10 mouse cellular contexts compared by ENCODE assay signal in genomic region chr10:39462711-39463110, GRCm38 (mm10).
DNase-seq lines count a peak whose midpoint lies in the region; ATAC-seq and TF ChIP-seq lines count a peak whose summit lies in the region.
"Had no signal": no experiment of that assay in that cellular context is flagged by ENCODE, and none has a peak within 500 bp of the region (broad histone marks: within the 10 kb centered on the region; RNA-seq: fewer than 3 reads in every experiment).

No protein-coding gene starts in this region.

- H3K4me2 ChIP-seq in heart, embryonic 12.5 days = no peak overlapping the region
- no peak overlapping the region for H3K4me2 ChIP-seq in forebrain, postnatal 0 days (ENCODE audit: low read depth)
- H3K4me2 ChIP-seq in neural tube, embryonic 14.5 days (ENCODE audit: low read depth, low read length) = no peak overlapping the region

- H3K9ac ChIP-seq in heart, embryonic 12.5 days = no peak overlapping the region
- H3K9ac ChIP-seq in forebrain, postnatal 0 days = no peak overlapping the region
- no peak overlapping the region for H3K9ac ChIP-seq in neural tube, embryonic 14.5 days (replicated peaks; ENCODE audit: low read depth, low read length)

- DNase-seq in heart, adult 11 months = peak; percentile 92
- DNase-seq in forebrain, postnatal 0 days = no peak
- DNase-seq in kidney, postnatal 14 days = peak; percentile 26
- no peak for DNase-seq in Muller cell, postnatal 12 days (ENCODE audit: inconsistent ontology term)
- no peak for DNase-seq in left cerebral cortex, postnatal 4 days
- no peak for DNase-seq in thymus, postnatal 14 days

- intact Hi-C loops in left cerebral cortex, postnatal 4 days (cut with DNase I) = no loop called here

- peaks cover 49% of the 10 kb centered on the region for H3K4me1 ChIP-seq in heart, embryonic 12.5 days (replicated peaks)
- H3K4me1 ChIP-seq in forebrain, postnatal 0 days (ENCODE audit: insufficient read depth) = peaks cover 20% of the 10 kb centered on the region
- H3K4me1 ChIP-seq in neural tube, embryonic 14.5 days (ENCODE audit: control insufficient read depth, insufficient read depth, low read length) = peaks cover 42% of the 10 kb centered on the region

- 42% methylated on average over 8 of the region's 8 CpGs for WGBS in heart, embryonic 12.5 days
- WGBS in forebrain, postnatal 0 days = 40% methylated on average over 8 of the region's 8 CpGs
- WGBS in neural tube, embryonic 14.5 days = 63% methylated on average over 8 of the region's 8 CpGs

- H3K27ac ChIP-seq in heart, embryonic 12.5 days (ENCODE audit: poor library complexity, severe bottlenecking) = no peak overlapping the region
- H3K27ac ChIP-seq in forebrain, postnatal 0 days (ENCODE audit: low read depth, low read length) = peak overlapping the region; percentile 29; the same call in 1 of the 2 replicates
- peak overlapping the region; percentile 44; the same call in 1 of the 2 replicates for H3K27ac ChIP-seq in neural tube, embryonic 14.5 days (ENCODE audit: low read depth, low read length)

- H3K27me3 ChIP-seq in heart, embryonic 12.5 days (replicated peaks) = no peaks in the 10 kb centered on the region
- no peaks in the 10 kb centered on the region for H3K27me3 ChIP-seq in forebrain, postnatal 0 days (ENCODE audit: insufficient read depth, low read length)
- H3K27me3 ChIP-seq in neural tube, embryonic 14.5 days (ENCODE audit: control insufficient read depth, insufficient read depth, low read length) = no peaks in the 10 kb centered on the region
- H3K27me3 ChIP-seq: CH12.LX had no signal

- no peaks in the 10 kb centered on the region for H3K36me3 ChIP-seq in heart, embryonic 12.5 days
- H3K36me3 ChIP-seq in forebrain, postnatal 0 days (ENCODE audit: insufficient read depth) = no peaks in the 10 kb centered on the region
- H3K36me3 ChIP-seq in neural tube, embryonic 14.5 days (ENCODE audit: control insufficient read depth, insufficient read depth, low read length) = no peaks in the 10 kb centered on the region

- no peak for ATAC-seq in heart, embryonic 12.5 days (ENCODE audit: insufficient number of reproducible peaks, low FRiP score)
- no peak; the same call in 1 of the 2 replicates for ATAC-seq in forebrain, postnatal 0 days
- ATAC-seq in neural tube, embryonic 14.5 days (ENCODE audit: low read depth) = no peak

- no peak for TF ChIP-seq CTCF in forebrain, postnatal 0 days (IDR thresholded peaks at IDR 0.05; ENCODE audit: low read depth)

- H3K4me3 ChIP-seq in heart, embryonic 12.5 days = no peak overlapping the region
- no peak overlapping the region for H3K4me3 ChIP-seq in forebrain, postnatal 0 days (ENCODE audit: low read depth, low read length)
- H3K4me3 ChIP-seq in neural tube, embryonic 14.5 days (ENCODE audit: low read depth, low read length) = no peak overlapping the region
- H3K4me3 ChIP-seq: erythroblast, embryonic 14.5 days had no signal

- H3K9me3 ChIP-seq in heart, embryonic 12.5 days (replicated peaks) = no peaks in the 10 kb centered on the region
- H3K9me3 ChIP-seq in forebrain, postnatal 0 days (ENCODE audit: low read length) = no peaks in the 10 kb centered on the region
- H3K9me3 ChIP-seq in neural tube, embryonic 14.5 days (ENCODE audit: control insufficient read depth, low read length) = no peaks in the 10 kb centered on the region

Comparison
In these comparisons a context has a peak if more than half of its experiments do, and no peak if none do; other contexts are left out.
1. DNase-seq: peak in heart, adult 11 months (single experiment) and kidney, postnatal 14 days (single experiment); none in forebrain, postnatal 0 days (single experiment), Muller cell, postnatal 12 days (single experiment), left cerebral cortex, postnatal 4 days (single experiment) and thymus, postnatal 14 days (single experiment).